ENCODE assay signal across 19 mouse cellular contexts in genomic region chr8:125522151-125522550, GRCm38 (mm10). TPM values are rescaled to one million over a fixed set of nuclear protein-coding genes. Genes with fewer than 3 reads are reported as not detected.
DNase-seq lines count a peak whose midpoint lies in the region; ATAC-seq and TF ChIP-seq lines count a peak whose summit lies in the region.
"Had no signal": no experiment of that assay in that cellular context is flagged by ENCODE, and none has a peak within 500 bp of the region (broad histone marks: within the 10 kb centered on the region; RNA-seq: fewer than 3 reads in every experiment).

No protein-coding gene starts in this region.

- H3K9me3 ChIP-seq in heart, embryonic 13.5 days, result no peaks in the 10 kb centered on the region
- no peaks in the 10 kb centered on the region for H3K9me3 ChIP-seq in kidney, postnatal 0 days (replicated peaks; ENCODE audit: low read length)
- no peaks in the 10 kb centered on the region for H3K9me3 ChIP-seq in neural tube, embryonic 12.5 days
- H3K9me3 ChIP-seq: heart, embryonic 12.5 days; hindbrain, embryonic 15.5 days; liver, embryonic 15.5 days; midbrain, embryonic 13.5 days had no signal

- H3K4me3 ChIP-seq in heart, embryonic 13.5 days, result no peak overlapping the region
- no peak overlapping the region for H3K4me3 ChIP-seq in kidney, postnatal 0 days (replicated peaks; ENCODE audit: low read depth, low read length)
- no peak overlapping the region for H3K4me3 ChIP-seq in neural tube, embryonic 12.5 days
- H3K4me3 ChIP-seq: heart, embryonic 12.5 days; hindbrain, embryonic 15.5 days; layer of hippocampus, adult 2 months; liver, embryonic 15.5 days; midbrain, embryonic 13.5 days had no signal

- WGBS in heart, embryonic 13.5 days, result 36% methylated on average over 6 of the region's 6 CpGs
- 33% methylated on average over 6 of the region's 6 CpGs for WGBS in kidney, postnatal 0 days
- WGBS in neural tube, embryonic 12.5 days, result 14% methylated on average over 6 of the region's 6 CpGs

- H3K9ac ChIP-seq in heart, embryonic 13.5 days, result no peak overlapping the region
- H3K9ac ChIP-seq in kidney, postnatal 0 days (ENCODE audit: low read depth, low read length), result no peak overlapping the region
- H3K9ac ChIP-seq in neural tube, embryonic 12.5 days, result 0 out of 2 replicates have a peak overlapping the region, but pooled peaks have one; percentile 5
- H3K9ac ChIP-seq: forebrain, postnatal 0 days; hindbrain, embryonic 15.5 days; liver, embryonic 15.5 days; midbrain, embryonic 13.5 days had no signal

- ATAC-seq in heart, embryonic 13.5 days (ENCODE audit: extremely low read depth, insufficient number of reproducible peaks, low FRiP score, low TSS enrichment), result no peak
- no peak for ATAC-seq in kidney, postnatal 0 days (replicated peaks; ENCODE audit: low FRiP score, low read depth)
- no peak for ATAC-seq in neural tube, embryonic 12.5 days (ENCODE audit: low FRiP score, low read depth)
- ATAC-seq: forebrain, postnatal 0 days; intestine, postnatal 0 days; midbrain, embryonic 13.5 days had no signal

- no peak overlapping the region for H3K4me2 ChIP-seq in heart, embryonic 13.5 days
- H3K4me2 ChIP-seq in kidney, postnatal 0 days (ENCODE audit: low read length), result no peak overlapping the region
- no peak overlapping the region for H3K4me2 ChIP-seq in neural tube, embryonic 12.5 days (replicated peaks)
- H3K4me2 ChIP-seq: hindbrain, embryonic 15.5 days; liver, embryonic 15.5 days; midbrain, embryonic 13.5 days had no signal

- H3K27me3 ChIP-seq in heart, embryonic 13.5 days (replicated peaks), result no peaks in the 10 kb centered on the region
- no peaks in the 10 kb centered on the region for H3K27me3 ChIP-seq in kidney, postnatal 0 days (ENCODE audit: insufficient read depth, low read length)
- H3K27me3 ChIP-seq in neural tube, embryonic 12.5 days (replicated peaks), result no peaks in the 10 kb centered on the region
- H3K27me3 ChIP-seq: heart, embryonic 12.5 days; hindbrain, embryonic 15.5 days; liver, embryonic 15.5 days; midbrain, embryonic 13.5 days had no signal

- H3K36me3 ChIP-seq in heart, embryonic 13.5 days, result peaks cover 6% of the 10 kb centered on the region; the same call in 1 of the 2 replicates
- H3K36me3 ChIP-seq in kidney, postnatal 0 days (ENCODE audit: insufficient read depth, low read length), result no peaks in the 10 kb centered on the region
- no peaks in the 10 kb centered on the region for H3K36me3 ChIP-seq in neural tube, embryonic 12.5 days
- H3K36me3 ChIP-seq: hindbrain, embryonic 15.5 days; liver, embryonic 15.5 days; midbrain, embryonic 13.5 days had no signal

- H3K4me1 ChIP-seq in heart, embryonic 13.5 days, result peaks cover 93% of the 10 kb centered on the region
- H3K4me1 ChIP-seq in kidney, postnatal 0 days (replicated peaks; ENCODE audit: insufficient read depth, low read length), result peaks cover 28% of the 10 kb centered on the region
- H3K4me1 ChIP-seq in neural tube, embryonic 12.5 days, result peaks cover 35% of the 10 kb centered on the region

- 0 out of 2 replicates have a peak overlapping the region, but pooled peaks have one; percentile 43 for H3K27ac ChIP-seq in heart, embryonic 13.5 days (replicated peaks)
- H3K27ac ChIP-seq in kidney, postnatal 0 days, result no peak overlapping the region
- no peak overlapping the region for H3K27ac ChIP-seq in neural tube, embryonic 12.5 days
- H3K27ac ChIP-seq: layer of hippocampus, adult 2 months; liver, embryonic 15.5 days had no signal

- TF ChIP-seq CTCF in kidney, postnatal 0 days (IDR thresholded peaks at IDR 0.05; ENCODE audit: low read depth), result no peak

- DNase-seq in heart, postnatal 4 days, result no peak
- DNase-seq in kidney, postnatal 0 days (ENCODE audit: low spot score), result peak; percentile 41
- no peak for DNase-seq in kidney, postnatal 14 days
- no peak for DNase-seq in neural tube, embryonic 10.5 days (ENCODE audit: extremely low spot score, low spot score)
- no peak for DNase-seq in frontal cortex, postnatal 14 days (ENCODE audit: low spot score in 2 of 2)
- DNase-seq: adrenal gland, adult 8-10 months; cerebellum, adult 9-10 months; forebrain, postnatal 0 days; layer of hippocampus, postnatal 36 days; lung, postnatal 4 days; right cerebral cortex, postnatal 4 days had no signal

RNA-seq across cellular contexts. Expression of gene Sipa1l2, which starts 47.5 kb away (rescaled TPM):
- polyA plus RNA-seq in heart, embryonic 13.5 days (2015; fragmentation: Nextera tagmentation; extraction: Ambion mirVana), result 19.7 and 20.2 TPM in 2 replicates
- total RNA-seq in heart, postnatal 4 days (2021), result 10 to 100 TPM; 70.1 to 72.6 TPM
- 8.2 and 9.4 TPM in 2 replicates for polyA plus RNA-seq in kidney, postnatal 0 days (2015; fragmentation: Nextera tagmentation; extraction: Ambion mirVana)
- 24.4 and 25.9 TPM in 2 replicates for polyA plus RNA-seq in neural tube, embryonic 12.5 days (2016; fragmentation: Nextera tagmentation; extraction: Ambion mirVana)
